In genomic region chr9:114612566-114612965, GRCm38 (mm10) we compare ENCODE assay signal across 33 mouse cellular contexts. TPM values are rescaled to one million over a fixed set of nuclear protein-coding genes. Genes with fewer than 3 reads are reported as not detected.
DNase-seq lines count a peak whose midpoint lies in the region; ATAC-seq lines count a peak whose summit lies in the region.
"Had no signal": no experiment of that assay in that cellular context is flagged by ENCODE, and none has a peak within 500 bp of the region (broad histone marks: within the 10 kb centered on the region; RNA-seq: fewer than 3 reads in every experiment).

No protein-coding gene starts in this region.

- H3K4me3 ChIP-seq in midbrain, embryonic 14.5 days (replicated peaks; ENCODE audit: low read depth, low read length) = no peak overlapping the region
- H3K4me3 ChIP-seq: embryonic facial prominence, embryonic 13.5 days; forebrain, embryonic 10.5 days; forebrain, embryonic 15.5 days; hindbrain, embryonic 10.5 days; hindbrain, embryonic 15.5 days; kidney, embryonic 15.5 days; limb, embryonic 12.5 days; lung, embryonic 15.5 days; megakaryocyte, embryonic 14.5 days; midbrain, embryonic 12.5 days; neural tube, embryonic 15.5 days had no signal

- H3K27ac ChIP-seq in midbrain, embryonic 14.5 days (replicated peaks; ENCODE audit: low read depth, low read length) = no peak overlapping the region
- H3K27ac ChIP-seq: embryonic facial prominence, embryonic 13.5 days; forebrain, embryonic 10.5 days; forebrain, embryonic 15.5 days; hindbrain, embryonic 10.5 days; hindbrain, embryonic 15.5 days; kidney, embryonic 15.5 days; limb, embryonic 12.5 days; lung, embryonic 15.5 days; midbrain, embryonic 12.5 days; neural tube, embryonic 15.5 days; stomach, postnatal 0 days had no signal

- 90% methylated on average over 4 of the region's 4 CpGs for WGBS in midbrain, embryonic 14.5 days

- DNase-seq in gastrocnemius, adult 18-20 months (ENCODE audit: low spot score) = peak; percentile 9
- DNase-seq in gastrocnemius, adult 8-10 months (ENCODE audit: low spot score in 2 of 2) = no peak
- DNase-seq in thymus, postnatal 14 days = peak; percentile 16
- DNase-seq in thymus, postnatal 25 days = no peak
- DNase-seq in adipocyte (ENCODE audit: low spot score) = peak; percentile 83
- no peak for DNase-seq in lung, postnatal 14 days
- DNase-seq in midbrain, embryonic 14.5 days = no peak
- DNase-seq: cerebellum, adult 18-20 months; cerebellum, postnatal 10 days; gastrocnemius, postnatal 14 days; heart, postnatal 14 days; kidney, adult 18-20 months; kidney, postnatal 25 days; lung, postnatal 4 days; right cerebral cortex, adult 18-20 months; spleen, adult 18-20 months had no signal

- no peaks in the 10 kb centered on the region for H3K4me1 ChIP-seq in midbrain, embryonic 14.5 days (ENCODE audit: control insufficient read depth, insufficient read depth, low read length)
- H3K4me1 ChIP-seq: embryonic facial prominence, embryonic 13.5 days; forebrain, embryonic 10.5 days; forebrain, embryonic 15.5 days; hindbrain, embryonic 10.5 days; hindbrain, embryonic 15.5 days; kidney, embryonic 15.5 days; limb, embryonic 12.5 days; lung, embryonic 15.5 days; midbrain, embryonic 12.5 days; neural tube, embryonic 15.5 days had no signal

- H3K9ac ChIP-seq in midbrain, embryonic 14.5 days (replicated peaks; ENCODE audit: low read length) = no peak overlapping the region
- H3K9ac ChIP-seq: embryonic facial prominence, embryonic 13.5 days; forebrain, embryonic 15.5 days; hindbrain, embryonic 15.5 days; kidney, embryonic 15.5 days; limb, embryonic 12.5 days; lung, embryonic 15.5 days; midbrain, embryonic 12.5 days; neural tube, embryonic 15.5 days had no signal

- no peaks in the 10 kb centered on the region for H3K9me3 ChIP-seq in midbrain, embryonic 14.5 days (ENCODE audit: control insufficient read depth, low read length)
- H3K9me3 ChIP-seq: embryonic facial prominence, embryonic 13.5 days; forebrain, embryonic 10.5 days; forebrain, embryonic 15.5 days; G1E; hindbrain, embryonic 10.5 days; hindbrain, embryonic 15.5 days; kidney, embryonic 15.5 days; limb, embryonic 12.5 days; lung, embryonic 15.5 days; megakaryocyte, embryonic 14.5 days; midbrain, embryonic 12.5 days; neural tube, embryonic 15.5 days had no signal

- H3K4me2 ChIP-seq in midbrain, embryonic 14.5 days (ENCODE audit: low read length) = no peak overlapping the region
- H3K4me2 ChIP-seq: embryonic facial prominence, embryonic 13.5 days; forebrain, embryonic 15.5 days; hindbrain, embryonic 15.5 days; kidney, embryonic 15.5 days; limb, embryonic 12.5 days; liver, embryonic 11.5 days; lung, embryonic 15.5 days; midbrain, embryonic 12.5 days; neural tube, embryonic 15.5 days had no signal

- peaks cover 80% of the 10 kb centered on the region for H3K36me3 ChIP-seq in midbrain, embryonic 14.5 days (ENCODE audit: control insufficient read depth, insufficient read depth, low read length)

- H3K27me3 ChIP-seq in midbrain, embryonic 14.5 days (ENCODE audit: control insufficient read depth, insufficient read depth, low read length) = no peaks in the 10 kb centered on the region
- H3K27me3 ChIP-seq: embryonic facial prominence, embryonic 13.5 days; forebrain, embryonic 15.5 days; hindbrain, embryonic 15.5 days; kidney, embryonic 15.5 days; limb, embryonic 12.5 days; lung, embryonic 15.5 days; megakaryocyte, embryonic 14.5 days; midbrain, embryonic 12.5 days; neural tube, embryonic 15.5 days had no signal

- no peak for ATAC-seq in midbrain, embryonic 14.5 days (ENCODE audit: low FRiP score, low TSS enrichment)
- ATAC-seq: forebrain, embryonic 15.5 days had no signal

RNA-seq across cellular contexts. Expression of gene Cnot10, which starts 27.4 kb away (rescaled TPM):
- 10 to 100 TPM; 15.2 to 15.4 TPM for total RNA-seq in gastrocnemius, adult 18-20 months (2021)
- 10 to 100 TPM; 13.6 to 18.4 (median 15.9) TPM for total RNA-seq in gastrocnemius, adult 8-10 months (2022)
- 44.0 and 56.7 TPM in 2 replicates for polyA plus RNA-seq in midbrain, embryonic 14.5 days (2014; fragmentation: Nextera tagmentation; extraction: Ambion mirVana)

RNA-seq across cellular contexts. Expression of gene Trim71, which starts 48.4 kb away (rescaled TPM):
- total RNA-seq in gastrocnemius, adult 18-20 months (2021) = not detected
- total RNA-seq in gastrocnemius, adult 8-10 months (2022) = not detected
- polyA plus RNA-seq in midbrain, embryonic 14.5 days (2014; fragmentation: Nextera tagmentation; extraction: Ambion mirVana) = 0.15 and 0.16 TPM in 2 replicates
- total RNA-seq: adrenal gland, adult 18-20 months; gastrocnemius, postnatal 14 days; granulocyte monocyte progenitor cell, adult 5-6 weeks; heart, postnatal 14 days had no signal
- polyA plus RNA-seq: G1E; heart, embryonic 14.5 days had no signal

Comparison
In these comparisons a context has a peak if more than half of its experiments do, and no peak if none do; other contexts are left out.
1. DNase-seq: peak in gastrocnemius, adult 18-20 months (single experiment), thymus, postnatal 14 days (single experiment) and adipocyte (single experiment); none in gastrocnemius, adult 8-10 months (0 of 2), thymus, postnatal 25 days (single experiment), lung, postnatal 14 days (single experiment) and midbrain, embryonic 14.5 days (single experiment).